Mouse (Mus musculus) small intestine, adult 2 months (tissue): ENCODE data around the gene Aqp9. TPM values are rescaled to one million over a fixed set of nuclear protein-coding genes. Genes with fewer than 3 reads are reported as not detected.

Experiments
- H3K27ac ChIP-seq: fragments of 200-500 bp; 2 replicates; pipeline ENCODE4 v1.5.1; 2012; ENCODE audit warnings: low read depth, low read length, control low read depth, inconsistent platforms; ENCODE audit not compliant: insufficient read depth
- H3K27me3 ChIP-seq: fragments of 200-500 bp; 2 replicates; pipeline ENCODE4 v1.6.1; 2012; ENCODE audit warnings: mild to moderate bottlenecking, moderate library complexity, low read length, inconsistent platforms; ENCODE audit not compliant: control insufficient read depth, insufficient read depth
- H3K36me3 ChIP-seq: fragments of 200-500 bp; 2 replicates; pipeline ENCODE4 v1.6.1; 2012; ENCODE audit warnings: mild to moderate bottlenecking, low read length, control low read depth, inconsistent platforms; ENCODE audit not compliant: control insufficient read depth, insufficient read depth
- H3K4me1 ChIP-seq: fragments of 200-500 bp; 2 replicates; pipeline ENCODE4 v1.6.1; 2012; ENCODE audit warnings: low read length, inconsistent platforms, mixed read lengths; ENCODE audit not compliant: control insufficient read depth, insufficient read depth, insufficient read length
- H3K4me3 ChIP-seq: fragments of 200-500 bp; 2 replicates; pipeline ENCODE4 v1.5.1; 2012; ENCODE audit warnings: low read depth, mild to moderate bottlenecking, control low read depth, inconsistent platforms, low read length, moderate library complexity
- CTCF ChIP-seq: fragments of 200-500 bp; IDR thresholded peaks from 2 replicates; pipeline ENCODE4 v1.5.1; 2012; ENCODE audit warnings: low read depth, mild to moderate bottlenecking, control low read depth, inconsistent platforms, low read length, moderate library complexity, mixed read lengths; ENCODE audit not compliant: insufficient replicate concordance, insufficient read length; ENCODE audit errors: extremely low read depth
- POLR2A ChIP-seq: fragments of 200-500 bp; IDR thresholded peaks from 2 replicates; pipeline ENCODE4 v1.6.1; 2012; ENCODE audit warnings: low read depth, mild to moderate bottlenecking, control low read depth, inconsistent platforms, low read length, moderate library complexity
- WGBS: fragments of 180-500 bp; shearing (Covaris S2); methylation state at CpG from one replicate; pipeline ENCODE4 v1.1.7; 2018; 5-methylcytosine and 5-hydroxymethylcytosine counted together
- polyA plus RNA-seq: library from polyadenylated mRNA; depleted of rRNA; stranded (reverse); fragments of >200 nt; gene quantifications from 2 replicates; pipeline ENCODE4 v1.2.3, GENCODE M21; 2012

Gene Aqp9
- polyA plus RNA-seq, 1 experiment = 0.06 TPM

- H3K4me1 ChIP-seq = no peaks in the 10 kb centered on the region
- no peaks in the 10 kb centered on the region for H3K27me3 ChIP-seq
- H3K4me3 ChIP-seq = no peak overlapping the region
- H3K36me3 ChIP-seq = no peaks in the 10 kb centered on the region
- no peak for TF ChIP-seq CTCF
- no peak for TF ChIP-seq POLR2A
- no peak overlapping the region for H3K27ac ChIP-seq
- WGBS = 34% methylated on average over 5 of the region's 5 CpGs
Observed at GRCm38 (mm10) chr9:71166871-71167465, 1.5 kb downstream of the Aqp9 start.

DNA sequence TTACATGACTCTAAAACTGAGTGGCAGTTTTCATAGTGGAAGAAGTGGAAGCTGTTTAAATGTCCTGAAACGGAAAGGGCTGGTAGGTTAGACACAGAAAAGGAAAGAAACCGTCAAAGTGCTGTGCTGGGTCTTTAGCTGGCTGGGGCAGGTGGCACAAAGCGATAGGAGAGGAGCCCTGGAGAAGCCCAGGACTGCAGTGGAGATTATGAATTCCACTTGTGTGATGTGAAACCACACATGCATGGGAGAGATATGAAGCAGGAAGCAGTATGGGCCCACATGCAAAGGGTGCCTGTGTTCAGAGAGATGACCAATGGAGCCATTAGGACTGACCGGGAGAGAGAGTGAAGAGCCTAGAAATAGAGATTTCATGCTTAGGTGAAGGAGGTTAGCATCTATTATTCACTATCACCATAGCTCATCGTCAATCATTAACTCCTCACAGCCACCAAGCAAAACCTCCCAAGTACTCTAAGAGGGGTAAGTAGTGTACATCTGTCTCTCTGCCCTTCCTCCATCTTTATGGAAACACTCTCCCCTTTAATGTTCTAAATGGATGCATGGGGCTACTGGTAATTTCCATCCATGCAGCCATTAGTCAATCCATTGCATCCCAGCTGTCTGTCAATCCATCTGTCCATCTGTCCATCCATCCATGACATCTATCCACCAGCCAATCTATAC, 2.3 kb downstream of the Aqp9 start:
- no peak overlapping the region for H3K27ac ChIP-seq
- TF ChIP-seq POLR2A (no peak), CTCF (no peak)
- 89% methylated on average over 5 of the region's 5 CpGs for WGBS
- H3K4me3 ChIP-seq = no peak overlapping the region
- H3K4me1 ChIP-seq = no peaks in the 10 kb centered on the region
- no peaks in the 10 kb centered on the region for H3K27me3 ChIP-seq
- no peaks in the 10 kb centered on the region for H3K36me3 ChIP-seq

DNA sequence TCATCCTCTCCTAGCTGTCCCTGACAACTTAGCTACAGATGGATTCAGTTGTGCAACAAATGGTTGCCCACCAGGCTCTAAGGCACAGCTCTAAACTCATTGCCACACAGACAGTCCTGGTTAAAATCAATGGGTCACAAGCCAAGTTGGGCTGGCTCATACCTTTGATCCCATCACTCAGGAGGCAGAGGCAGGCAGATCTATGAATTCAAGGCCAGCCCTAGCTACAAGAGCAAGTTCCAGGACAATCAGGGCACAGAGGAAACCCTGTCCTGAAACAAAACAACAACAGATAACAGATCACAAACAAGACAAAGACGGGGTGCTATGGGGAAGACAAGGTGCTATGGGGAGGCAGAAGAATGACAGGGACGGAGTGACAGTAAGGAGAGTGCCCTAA, 3.0 kb downstream of the Aqp9 start:
- Histone ChIP-seq H3K27ac (no peak overlapping the region), H3K36me3 (no peaks in the 10 kb centered on the region), H3K4me3 (no peak overlapping the region), H3K27me3 (no peaks in the 10 kb centered on the region), H3K4me1 (no peaks in the 10 kb centered on the region)
- TF ChIP-seq POLR2A (no peak), CTCF (no peak)
- 88% methylated on average over 2 of the region's 2 CpGs for WGBS

DNA sequence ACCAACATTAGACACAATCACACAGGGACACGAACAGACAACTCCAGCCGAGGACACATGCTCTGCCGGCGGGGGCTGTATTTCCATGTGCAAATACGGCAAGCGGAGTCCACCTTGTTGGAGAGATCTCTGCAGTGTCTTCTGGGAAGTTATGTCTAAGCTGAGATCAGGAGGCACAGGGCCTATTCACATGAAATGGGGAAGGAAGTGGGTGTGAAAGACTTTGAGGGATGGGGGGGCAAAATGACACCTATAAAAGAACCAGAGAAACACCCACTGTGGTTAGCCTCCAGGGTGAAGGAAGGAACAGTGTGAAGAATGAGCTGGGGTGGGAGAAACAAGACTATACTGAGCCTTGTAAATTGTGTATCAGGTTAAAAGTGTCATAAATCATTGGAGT, 3.4 kb downstream of the Aqp9 start:
- Histone ChIP-seq H3K4me1 (no peaks in the 10 kb centered on the region), H3K4me3 (no peak overlapping the region), H3K27me3 (no peaks in the 10 kb centered on the region), H3K27ac (no peak overlapping the region), H3K36me3 (no peaks in the 10 kb centered on the region)
- TF ChIP-seq CTCF = no peak
- no peak for TF ChIP-seq POLR2A
- WGBS = 46% methylated on average over 6 of the region's 6 CpGs

- Histone ChIP-seq H3K27me3 (no peaks in the 10 kb centered on the region), H3K27ac (no peak overlapping the region)
- WGBS = 70% methylated on average over 3 of the region's 3 CpGs
Observed at GRCm38 (mm10) chr9:71164353-71164752, 4.1 kb downstream of the Aqp9 start.

GRCm38 (mm10) chr9:71162858-71163740, 5.4 kb downstream of the Aqp9 start:
- H3K4me3 ChIP-seq = no peak overlapping the region
- WGBS = 54% methylated on average over 12 of the region's 12 CpGs

More at GRCm38 (mm10) chr9:71164353-71164752, 4.1 kb downstream of the Aqp9 start:
- Histone ChIP-seq H3K36me3 (no peaks in the 10 kb centered on the region), H3K4me3 (no peak overlapping the region), H3K4me1 (no peaks in the 10 kb centered on the region)
- TF ChIP-seq CTCF = no peak
- TF ChIP-seq POLR2A = no peak

GRCm38 (mm10) chr9:71162131-71162857, 6.2 kb downstream of the Aqp9 start:
- WGBS = 83% methylated on average over 8 of the region's 8 CpGs
- no peaks in the 10 kb centered on the region for H3K4me1 ChIP-seq
- H3K36me3 ChIP-seq = no peaks in the 10 kb centered on the region
- H3K27me3 ChIP-seq = no peaks in the 10 kb centered on the region
- TF ChIP-seq CTCF (no peak), POLR2A (no peak)
- H3K27ac ChIP-seq = no peak overlapping the region
- no peak overlapping the region for H3K4me3 ChIP-seq

More at GRCm38 (mm10) chr9:71162858-71163740, 5.4 kb downstream of the Aqp9 start:
- Histone ChIP-seq H3K27ac (no peak overlapping the region), H3K36me3 (no peaks in the 10 kb centered on the region), H3K4me1 (no peaks in the 10 kb centered on the region), H3K27me3 (no peaks in the 10 kb centered on the region)
- TF ChIP-seq POLR2A (no peak), CTCF (no peak)
